In genomic region chr11:106486042-106486865, GRCm38 (mm10) we compare ENCODE assay signal across 8 mouse cellular contexts. TPM values are rescaled to one million over a fixed set of nuclear protein-coding genes. Genes with fewer than 3 reads are reported as not detected.
A peak's percentile ranks its signal among the peaks of the same experiment; 100 is the strongest.
DNase-seq lines count a peak whose midpoint lies in the region; ATAC-seq and TF ChIP-seq lines count a peak whose summit lies in the region.

No protein-coding gene starts in this region.

- no peaks in the 10 kb centered on the region; the same call in 1 of the 2 replicates for H3K4me1 ChIP-seq in neural tube, embryonic 11.5 days (ENCODE audit: control insufficient read depth, insufficient read depth, low read length)
- H3K4me1 ChIP-seq in limb, embryonic 15.5 days = peaks cover 8% of the 10 kb centered on the region
- H3K4me1 ChIP-seq in stomach, postnatal 0 days (replicated peaks; ENCODE audit: control insufficient read depth, insufficient read depth) = no peaks in the 10 kb centered on the region

- 53% methylated on average over 16 of the region's 16 CpGs for WGBS in neural tube, embryonic 11.5 days
- whole genome bisulfite sequencing in limb, embryonic 15.5 days = 24% methylated on average over 16 of the region's 16 CpGs
- 19% methylated on average over 16 of the region's 16 CpGs for WGBS in stomach, postnatal 0 days

- no peaks in the 10 kb centered on the region for H3K36me3 ChIP-seq in neural tube, embryonic 11.5 days (ENCODE audit: control insufficient read depth, insufficient read depth, low read length)
- H3K36me3 ChIP-seq in limb, embryonic 15.5 days = no peaks in the 10 kb centered on the region
- no peaks in the 10 kb centered on the region for H3K36me3 ChIP-seq in stomach, postnatal 0 days (ENCODE audit: control insufficient read depth, insufficient read depth, low read length)

- TF ChIP-seq CTCF in stomach, postnatal 0 days (IDR thresholded peaks at IDR 0.05; ENCODE audit: low read depth) = no peak

- no peak overlapping the region for H3K27ac ChIP-seq in neural tube, embryonic 11.5 days (ENCODE audit: low read depth, low read length)
- H3K27ac ChIP-seq in limb, embryonic 15.5 days = no peak overlapping the region
- H3K27ac ChIP-seq in stomach, postnatal 0 days (replicated peaks) = no peak overlapping the region

- H3K9me3 ChIP-seq in neural tube, embryonic 11.5 days (ENCODE audit: control insufficient read depth, low read length) = no peaks in the 10 kb centered on the region
- H3K9me3 ChIP-seq in limb, embryonic 15.5 days = no peaks in the 10 kb centered on the region
- no peaks in the 10 kb centered on the region for H3K9me3 ChIP-seq in stomach, postnatal 0 days (ENCODE audit: control insufficient read depth, low read length)

- peak overlapping the region; percentile 92 for H3K4me3 ChIP-seq in neural tube, embryonic 11.5 days (ENCODE audit: low read depth, low read length)
- H3K4me3 ChIP-seq in limb, embryonic 15.5 days = peak overlapping the region; percentile 98
- peak overlapping the region; percentile 94 for H3K4me3 ChIP-seq in stomach, postnatal 0 days (ENCODE audit: low read depth, low read length)

- no peak overlapping the region for H3K9ac ChIP-seq in neural tube, embryonic 11.5 days (ENCODE audit: low read length)
- H3K9ac ChIP-seq in limb, embryonic 15.5 days = no peak overlapping the region
- peak overlapping the region; percentile 94 for H3K9ac ChIP-seq in stomach, postnatal 0 days (ENCODE audit: low read length)

- no peaks in the 10 kb centered on the region for H3K27me3 ChIP-seq in neural tube, embryonic 11.5 days (ENCODE audit: control insufficient read depth, insufficient read depth, low read length)
- H3K27me3 ChIP-seq in limb, embryonic 15.5 days = no peaks in the 10 kb centered on the region
- no peaks in the 10 kb centered on the region for H3K27me3 ChIP-seq in stomach, postnatal 0 days (ENCODE audit: control insufficient read depth, insufficient read depth, low read length)

- peak; percentile 25 for DNase-seq in CD4-positive, CD25-positive, alpha-beta regulatory T cell, adult 2 months (ENCODE audit: low read depth, low spot score)
- no peak for DNase-seq in neural tube, embryonic 11.5 days (ENCODE audit: low spot score)
- DNase-seq in neural tube, embryonic 10.5 days (ENCODE audit: extremely low spot score, low spot score) = no peak
- DNase-seq in stomach, postnatal 0 days (ENCODE audit: low spot score) = peak; percentile 42
- DNase-seq in cerebellum, adult 11-12 months = no peak
- no peak for DNase-seq in layer of hippocampus, adult 9-11 months

- no peak for ATAC-seq in CD4-positive, CD25-positive, alpha-beta regulatory T cell, adult 4 months
- ATAC-seq in neural tube, embryonic 11.5 days (ENCODE audit: insufficient read depth, low FRiP score, low TSS enrichment) = no peak
- no peak for ATAC-seq in limb, embryonic 15.5 days (ENCODE audit: insufficient number of reproducible peaks, low FRiP score, low TSS enrichment, low read depth)
- ATAC-seq in stomach, postnatal 0 days (ENCODE audit: low FRiP score, low TSS enrichment) = no peak

- TF ChIP-seq EP300 in stomach, postnatal 0 days (optimal IDR thresholded peaks at IDR 0.05) = no peak

- peak overlapping the region; percentile 91 for H3K4me2 ChIP-seq in neural tube, embryonic 11.5 days (ENCODE audit: low read depth)
- H3K4me2 ChIP-seq in limb, embryonic 15.5 days = peak overlapping the region; percentile 78
- H3K4me2 ChIP-seq in stomach, postnatal 0 days (replicated peaks; ENCODE audit: low read depth) = peak overlapping the region; percentile 82

RNA-seq across cellular contexts. Expression of gene Ern1, which starts 1.4 kb away (rescaled TPM):
- 1 to 10 TPM; 1.3 to 2.3 TPM for polyA plus RNA-seq in CD4-positive, CD25-positive, alpha-beta regulatory T cell, adult 4 months (2017; shearing (Covaris generic))
- polyA plus RNA-seq in neural tube, embryonic 11.5 days (2014; fragmentation: Nextera tagmentation; extraction: Ambion mirVana) = 5.9 and 6.6 TPM in 2 replicates
- 5.9 and 6.6 TPM in 2 replicates for polyA plus RNA-seq in limb, embryonic 15.5 days (2015; fragmentation: Nextera tagmentation; extraction: Ambion mirVana)
- 3.0 and 3.7 TPM in 2 replicates for polyA plus RNA-seq in stomach, postnatal 0 days (2015; fragmentation: Nextera tagmentation; extraction: Ambion mirVana)

Comparison
In these comparisons a context has a peak if more than half of its experiments do, and no peak if none do; other contexts are left out.
1. DNase-seq: peak in CD4-positive, CD25-positive, alpha-beta regulatory T cell, adult 2 months (single experiment) and stomach, postnatal 0 days (single experiment); none in neural tube, embryonic 11.5 days (single experiment), neural tube, embryonic 10.5 days (single experiment), cerebellum, adult 11-12 months (single experiment) and layer of hippocampus, adult 9-11 months (single experiment).
2. Peak in every context shown above with its lines, with median percentiles within 50 percentile points of each other: H3K4me2 ChIP-seq and H3K4me3 ChIP-seq.